Mouse (Mus musculus) kidney, postnatal 36 days (tissue): ENCODE results near the gene Wfdc10.

ENCODE experiments used
- DNase-seq, 2 experiments: peaks; one replicate each; pipeline ENCODE4 v3.0.0; 2021 to 2022; ENCODE audit warnings: mixed read lengths in 2 of 2

Gene Wfdc10

GRCm38 (mm10) chr2:164655858-164656257 is at the start of gene Wfdc10:
Wfdc10 (plus strand) TSS chr2:164656046.
- DNase-seq, result peak; percentile 22 to 74

GRCm38 (mm10) chr2:164608781-164609180 is 47.1 kb upstream of the Wfdc10 start:
- DNase-seq, result no peak

DNA sequence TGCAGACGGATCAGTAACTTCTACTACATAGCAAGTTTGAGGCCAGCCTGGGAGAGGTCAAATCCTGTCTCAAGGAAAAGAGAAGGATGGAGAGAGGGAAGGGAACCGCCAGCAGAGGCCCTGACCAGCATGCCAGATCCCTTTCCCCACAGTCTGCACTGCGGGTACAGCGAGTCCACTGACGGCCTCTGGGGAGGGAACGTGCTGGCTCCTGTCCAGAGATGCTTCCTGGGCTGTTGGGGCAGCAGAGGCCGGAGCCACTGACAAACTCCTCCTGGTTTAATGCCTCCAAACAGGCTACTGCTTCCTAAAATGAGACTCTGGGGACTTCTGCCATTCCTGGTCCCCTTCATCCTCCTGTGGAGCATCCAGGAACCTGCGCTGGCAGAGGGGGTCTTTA is 42.4 kb upstream of the Wfdc10 start, which contains the start of the genes Wfdc6b and Wfdc8:
TSS of gene Wfdc6b (plus strand) at position 52 of the 400 bp plus-strand sequence.
TSS of gene Wfdc8 (minus strand) at position 156 of the 400 bp plus-strand sequence.
- DNase-seq, result peak; percentile 34 to 68

DNA sequence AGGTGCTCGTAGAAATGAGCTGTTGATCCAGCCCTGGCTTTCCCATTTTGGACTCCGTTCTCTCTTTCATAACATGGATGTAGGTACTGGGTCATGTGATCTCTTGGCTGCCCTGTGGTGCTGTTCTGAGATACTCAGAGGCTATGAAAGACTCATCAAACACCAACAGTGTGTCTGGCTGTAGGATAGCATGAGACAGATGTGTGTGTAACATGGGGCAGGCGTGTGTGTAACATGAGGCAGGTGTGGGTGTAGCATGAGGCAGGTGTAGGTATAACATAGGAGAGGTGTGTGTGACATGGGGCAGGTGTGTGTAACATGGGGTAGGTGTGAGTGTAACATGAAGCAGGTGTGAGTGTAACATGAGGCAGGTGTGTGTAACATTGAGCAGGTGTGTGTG is 40.5 kb upstream of the Wfdc10 start:
- DNase-seq, result no peak

DNA sequence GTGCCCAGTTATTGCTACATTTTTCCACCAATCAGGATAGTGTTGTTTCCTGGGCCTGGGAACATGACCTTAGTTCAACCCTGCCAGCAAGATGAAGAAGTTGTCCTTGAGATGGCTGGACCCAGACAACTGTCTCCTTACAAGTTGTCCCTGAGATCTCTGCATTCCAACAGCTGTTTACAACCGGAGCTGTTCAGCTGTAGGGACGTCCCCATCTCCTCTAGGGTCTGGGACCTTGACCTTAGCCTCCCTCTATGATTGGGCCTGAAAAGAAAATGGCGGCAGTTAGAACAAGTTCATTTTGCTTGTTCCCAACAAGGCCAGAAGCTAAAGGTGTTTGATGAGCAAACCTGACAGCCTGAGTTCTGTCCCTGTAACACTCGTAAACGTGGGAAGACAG is 36.8 kb upstream of the Wfdc10 start:
- no peak for DNase-seq

DNA sequence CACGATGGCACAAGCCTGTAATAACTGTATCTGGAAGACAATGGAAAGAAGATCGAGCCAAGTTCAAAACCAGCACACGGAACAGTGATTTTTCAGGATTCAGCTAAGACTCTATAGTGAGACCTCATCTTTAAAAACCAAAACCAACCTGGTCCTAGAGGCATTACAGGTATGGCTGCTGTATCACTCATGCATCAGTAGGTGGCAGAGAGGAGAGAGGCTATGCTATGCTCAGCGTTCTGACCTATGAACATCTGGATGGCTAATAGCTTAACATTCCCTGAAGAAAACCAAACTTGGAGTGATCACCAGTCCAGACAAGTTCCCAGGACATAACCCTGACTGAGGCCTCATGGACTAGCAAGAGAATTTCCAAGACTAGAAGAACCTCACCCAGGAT is 34.1 kb upstream of the Wfdc10 start:
- peak in 1 of 2 experiments; percentile 2 for DNase-seq

GRCm38 (mm10) chr2:164635266-164635665 is 20.6 kb upstream of the Wfdc10 start:
- no peak for DNase-seq

- peak in 1 of 2 experiments; percentile 18 for DNase-seq
Observed at GRCm38 (mm10) chr2:164638696-164639095, 17.1 kb upstream of the Wfdc10 start, which contains the start of gene Wfdc16. Wfdc16 (minus strand) TSS chr2:164638796.

DNA sequence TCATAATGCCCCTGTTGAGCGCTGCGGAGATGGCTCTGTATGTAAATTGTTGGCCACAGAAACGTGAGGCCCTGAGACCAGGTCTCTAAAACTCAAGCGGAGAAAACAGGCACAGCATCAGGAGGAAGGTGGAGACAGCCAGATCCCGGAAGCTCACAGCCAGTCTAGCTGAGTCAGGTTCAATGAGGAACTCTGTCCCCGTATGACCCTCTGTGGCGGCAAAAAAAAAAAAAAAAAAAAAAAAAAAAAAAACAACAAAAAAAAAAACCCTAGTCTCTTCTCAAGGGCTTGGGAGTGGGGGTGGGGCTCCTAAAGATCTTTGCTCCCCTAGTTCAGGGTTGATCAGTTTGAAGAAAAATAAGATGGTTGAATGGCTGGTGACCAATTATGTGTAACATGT is 14.7 kb upstream of the Wfdc10 start:
- DNase-seq, result peak; percentile 46 to 48

DNA sequence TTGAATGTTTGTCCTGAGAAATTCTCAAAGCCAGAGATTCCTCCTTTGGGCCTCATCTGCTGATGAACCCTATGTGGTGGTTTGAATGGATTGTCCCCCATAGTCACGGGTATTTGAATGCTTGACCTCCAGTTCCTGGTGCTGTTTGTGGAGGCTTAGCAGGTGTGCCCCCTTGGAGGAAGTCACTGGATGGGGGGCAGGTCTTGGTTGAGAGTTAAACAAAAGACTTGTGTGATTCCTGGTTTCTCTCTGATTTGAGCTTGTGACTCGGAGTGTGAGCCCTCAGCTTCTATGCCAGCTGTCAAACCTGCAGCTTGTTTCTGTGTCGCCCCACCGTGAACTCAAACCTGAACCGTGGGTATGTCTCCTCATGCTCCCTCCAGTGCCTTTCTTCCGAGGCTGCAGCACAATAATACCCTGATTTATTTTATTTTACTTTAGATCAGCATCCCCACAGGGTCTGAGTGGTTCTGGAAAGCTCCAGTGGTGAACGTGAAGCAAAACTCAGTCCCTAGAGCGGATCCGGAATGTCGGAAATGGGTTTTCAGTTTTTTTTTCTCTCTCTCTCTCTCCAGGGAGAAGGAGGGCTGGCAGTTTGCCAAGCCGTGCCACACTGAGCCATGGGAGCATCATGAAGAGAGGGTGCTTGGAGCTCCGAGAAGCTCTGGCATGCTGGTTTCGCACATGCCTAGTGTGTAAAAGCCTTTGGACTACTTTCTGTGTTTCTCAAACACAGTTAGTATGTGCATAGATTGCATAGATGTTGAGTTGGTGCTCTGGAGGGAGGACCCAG is 13.8 kb upstream of the Wfdc10 start:
- peak in 1 of 2 experiments; percentile 38 for DNase-seq

DNA sequence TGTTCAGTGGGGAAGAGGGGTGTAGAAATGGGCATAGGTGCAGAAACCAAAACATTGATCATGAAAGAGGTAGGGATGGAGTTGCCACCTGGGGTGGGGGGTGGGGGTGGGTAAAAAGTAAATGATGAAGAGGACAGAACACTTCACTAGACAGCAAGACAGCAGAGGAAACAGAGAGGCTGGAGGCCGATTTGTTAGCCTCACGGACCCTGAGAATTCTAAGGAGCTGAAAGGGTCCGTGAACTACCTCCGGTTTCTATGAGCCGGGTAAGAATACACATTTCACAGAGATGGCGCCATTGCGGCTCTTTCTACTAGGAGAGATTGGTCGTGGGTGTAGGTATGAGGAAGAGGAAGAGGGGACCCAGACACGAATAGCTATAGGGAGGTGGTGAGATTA is 637 bp downstream of the Wfdc10 start, which contains the start of gene Wfdc9:
TSS of gene Wfdc9 (minus strand) at position 101 of the 400 bp plus-strand sequence.
- no peak for DNase-seq

GRCm38 (mm10) chr2:164664851-164665250 is 9.0 kb downstream of the Wfdc10 start:
- peak; percentile 20 to 77 for DNase-seq

DNA sequence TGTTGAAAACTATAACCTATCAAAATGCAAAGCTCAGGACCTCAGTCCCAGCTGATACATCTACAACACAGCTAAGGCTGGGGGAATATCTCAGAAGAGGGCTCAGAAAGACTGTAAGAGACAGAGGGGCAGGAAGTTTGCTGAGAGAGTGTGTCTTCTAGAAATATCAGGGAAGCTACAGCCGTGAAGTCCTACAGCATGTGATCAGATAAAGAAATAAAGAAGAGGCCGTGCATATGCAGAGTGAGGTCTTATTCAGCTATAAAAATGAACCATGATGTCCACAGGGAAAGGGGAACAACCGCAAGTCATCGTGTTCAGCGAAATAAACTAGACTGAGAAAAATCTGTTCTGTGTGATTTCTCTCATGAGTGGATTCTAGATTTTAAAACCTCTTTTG is 14.4 kb downstream of the Wfdc10 start:
- DNase-seq, result no peak

GRCm38 (mm10) chr2:164670938-164671337 is 15.1 kb downstream of the Wfdc10 start:
- DNase-seq, result no peak

DNA sequence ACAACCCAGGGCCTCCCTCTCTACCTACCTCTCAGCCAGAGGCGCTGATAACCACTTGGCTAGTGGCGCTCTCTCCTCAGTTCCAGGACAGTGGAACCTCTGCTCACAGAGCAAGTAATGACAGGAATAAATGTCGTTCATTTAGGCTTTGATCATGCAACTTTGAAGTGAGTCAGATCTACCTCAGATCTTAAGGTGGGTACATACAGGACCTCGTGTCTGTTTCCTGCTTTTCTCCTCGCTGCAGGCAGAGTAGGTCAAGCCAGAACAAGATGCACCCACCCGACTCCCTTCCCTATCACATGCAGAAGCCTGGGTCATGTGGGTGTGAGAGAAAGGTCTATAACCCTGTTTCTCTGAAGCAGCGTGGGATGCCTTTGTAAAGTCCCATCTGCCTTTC is 18.1 kb downstream of the Wfdc10 start, which contains the start of gene Wfdc11:
TSS of gene Wfdc11 (minus strand) at position 101 of the 400 bp plus-strand sequence.
- DNase-seq, result no peak

GRCm38 (mm10) chr2:164676103-164676502 is 20.3 kb downstream of the Wfdc10 start:
- no peak for DNase-seq

GRCm38 (mm10) chr2:164676916-164677685 is 21.3 kb downstream of the Wfdc10 start:
- no peak for DNase-seq

GRCm38 (mm10) chr2:164678848-164679625 is 23.2 kb downstream of the Wfdc10 start:
- DNase-seq, result peak; percentile 81 to 91

DNA sequence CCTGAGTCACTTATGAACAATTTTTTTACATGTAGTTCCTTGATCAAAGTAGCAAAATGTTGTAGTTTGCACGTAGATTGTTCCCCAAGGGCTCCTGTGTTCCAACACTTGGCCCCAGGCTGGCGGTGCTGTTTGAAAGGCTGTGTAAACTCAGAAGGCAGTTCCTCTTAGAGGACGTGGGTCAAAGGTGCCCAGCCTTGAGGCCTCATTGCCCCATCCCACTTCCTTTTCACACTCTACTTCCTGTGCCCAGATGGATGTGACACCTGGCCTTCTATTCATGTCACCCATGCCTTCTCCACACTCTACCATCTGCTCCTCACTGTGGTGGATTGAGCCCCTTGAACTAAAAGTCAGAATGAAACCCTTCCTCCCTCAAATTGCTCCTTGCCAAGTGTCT is 24.1 kb downstream of the Wfdc10 start:
- DNase-seq, result no peak

DNA sequence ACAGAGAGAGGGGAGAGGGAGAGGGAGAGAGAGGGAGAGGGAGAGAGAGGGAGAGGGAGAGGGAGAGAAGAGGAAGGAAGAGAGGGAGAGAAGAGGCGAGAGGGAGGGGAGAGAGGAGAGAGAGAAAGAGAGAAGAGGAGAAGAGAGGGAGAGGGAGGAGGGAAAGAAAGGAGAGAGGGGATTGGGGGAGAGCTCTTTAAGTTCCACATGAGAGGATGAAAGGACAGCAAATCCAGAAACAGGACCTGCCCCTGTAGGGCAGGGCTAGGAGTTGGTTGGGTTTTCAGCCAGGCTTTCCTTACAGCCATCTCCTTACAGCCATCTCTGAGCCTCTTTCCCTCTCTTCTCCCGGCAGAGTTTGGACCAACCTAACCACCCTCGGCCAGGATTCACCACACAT is 29.0 kb downstream of the Wfdc10 start, which contains the start of gene Wfdc13:
TSS of gene Wfdc13 (plus strand) at position 301 of the 400 bp plus-strand sequence.
- no peak for DNase-seq

- no peak for DNase-seq
Observed at GRCm38 (mm10) chr2:164698201-164698600, 42.4 kb downstream of the Wfdc10 start, which contains the start of gene Spint4. Spint4 (plus strand) TSS chr2:164698501.

DNA sequence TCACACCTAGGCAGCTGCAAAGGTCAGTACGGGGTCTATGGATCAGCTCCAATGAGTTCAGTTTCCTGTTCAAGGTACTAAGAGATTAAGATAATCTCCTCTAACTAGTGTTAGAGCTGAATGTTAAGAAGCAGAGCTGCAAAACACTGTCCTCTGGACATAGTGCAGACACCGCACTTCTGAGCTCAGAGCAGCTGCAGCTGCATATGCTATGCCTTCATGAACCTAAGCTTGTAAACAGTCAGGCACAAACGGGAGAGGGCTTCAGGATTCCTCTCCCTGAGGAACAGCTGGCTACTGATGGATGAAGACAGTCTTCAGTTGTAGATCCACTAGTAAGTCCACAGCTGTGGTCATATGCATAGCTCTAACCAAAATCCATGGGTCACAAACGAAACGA is 45.1 kb downstream of the Wfdc10 start:
- DNase-seq, result no peak
